Mouse (Mus musculus) gastrocnemius, adult 2 months (tissue): ENCODE results near the gene Magt1. TPM values are rescaled to one million over a fixed set of nuclear protein-coding genes. Genes with fewer than 3 reads are reported as not detected.
"Not testable (repeated sequence)": the region's sequence is repeated elsewhere in the genome, so short reads cannot be mapped to it uniquely, and the experiment has no call there.

Source experiments
- DNase-seq: peaks from one replicate; pipeline ENCODE4 v3.0.0; 2022
- H3K27ac ChIP-seq: fragments of 200-600 bp; 2 replicates; pipeline ENCODE4 v1.8.1; 2022; ENCODE audit warnings: mild to moderate bottlenecking
- H3K4me3 ChIP-seq: fragments of 200-600 bp; 2 replicates; pipeline ENCODE4 v1.8.1; 2022; ENCODE audit warnings: mild to moderate bottlenecking, moderate library complexity
- CTCF ChIP-seq: fragments of 200-600 bp; IDR thresholded peaks from 2 replicates; pipeline ENCODE4 v1.8.1; 2022; ENCODE audit warnings: antibody characterized with exemption, mild to moderate bottlenecking, moderate library complexity
- intact Hi-C: fragments of 180-260 bp; cut with DNase I; formaldehyde crosslinking; loops from one replicate; pipeline ENCODE4 v1.15.1; 2025
- total RNA-seq, 2 experiments: library from RNA; stranded (reverse); gene quantifications; 2 replicates each; pipeline ENCODE4 v1.2.3; 2021

Gene Magt1
- total RNA-seq, 2 experiments from 2014 or later: 29.4 to 33.3 TPM

DNA sequence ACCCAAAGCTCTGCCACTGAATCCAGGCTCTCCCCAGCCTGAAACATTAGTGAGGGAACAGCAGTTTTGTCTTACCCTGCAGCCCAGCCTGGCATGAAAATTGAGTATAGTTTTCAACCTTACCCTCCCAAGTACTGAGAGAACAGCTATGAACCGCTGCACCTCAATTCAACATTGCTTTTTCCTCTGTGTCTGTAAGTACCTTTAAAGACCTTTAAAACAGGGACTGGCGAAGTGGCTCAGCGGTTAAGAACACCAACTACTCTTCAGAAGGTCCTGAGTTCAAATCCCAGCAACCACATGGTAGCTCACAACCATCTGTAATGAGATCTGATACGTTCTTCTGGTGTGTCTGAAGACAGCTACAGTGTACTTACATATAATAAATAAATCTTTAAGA, 5.8 kb upstream of the Magt1 start:
- no peak overlapping the region for H3K27ac ChIP-seq
- H3K4me3 ChIP-seq: peak overlapping the region; percentile 74
- DNase-seq: no peak
- no peak for TF ChIP-seq CTCF
- intact Hi-C loops: no loop called here

- peak overlapping the region; percentile 74 for H3K4me3 ChIP-seq
- DNase-seq: no peak
- H3K27ac ChIP-seq: peak overlapping the region; percentile 93
- TF ChIP-seq CTCF: no peak
- intact Hi-C loops: no loop called here
Measured at GRCm38 (mm10) chrX:106017102-106017501, 5.4 kb upstream of the Magt1 start.

DNA sequence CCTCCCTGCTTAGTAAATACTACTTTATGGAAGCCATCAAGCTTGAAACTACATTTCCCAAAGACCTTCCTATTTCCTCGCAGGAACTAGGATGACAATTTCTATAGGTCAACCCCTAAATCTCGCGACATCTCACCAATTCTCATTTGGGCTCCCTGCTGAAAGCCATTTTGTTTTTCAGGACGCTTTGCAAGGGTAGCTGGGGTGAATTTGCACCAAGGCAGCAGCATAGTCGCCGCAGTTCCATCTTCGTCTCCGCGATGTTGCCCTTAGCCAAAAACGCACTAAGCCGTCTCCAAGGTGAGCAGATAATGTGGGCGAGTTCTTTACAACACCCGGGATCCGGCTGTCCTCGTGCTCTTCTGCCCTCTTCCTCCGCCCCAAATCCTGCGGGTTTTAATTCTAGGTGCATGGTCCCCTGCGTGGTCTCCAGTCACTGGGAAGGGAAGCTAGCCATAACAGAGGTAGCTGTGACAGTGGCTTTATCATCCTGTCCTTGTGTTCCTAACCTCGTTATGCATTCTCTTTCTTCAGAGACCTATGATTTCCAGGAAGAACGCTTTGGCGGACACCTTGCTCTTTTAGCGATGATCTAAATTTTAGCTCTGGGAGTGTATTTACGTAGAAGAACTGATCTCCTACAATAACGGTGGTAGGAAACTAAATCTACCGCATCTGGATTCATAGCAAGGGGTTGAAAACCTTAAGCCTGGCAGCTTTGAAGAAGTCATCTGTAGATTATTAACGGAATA, 4.0 kb upstream of the Magt1 start, which contains the start of gene Cox7b:
Gene Cox7b, plus strand, starts transcription at position 130 of the 752 bp plus-strand sequence.
- intact Hi-C loops: no loop called here

DNA sequence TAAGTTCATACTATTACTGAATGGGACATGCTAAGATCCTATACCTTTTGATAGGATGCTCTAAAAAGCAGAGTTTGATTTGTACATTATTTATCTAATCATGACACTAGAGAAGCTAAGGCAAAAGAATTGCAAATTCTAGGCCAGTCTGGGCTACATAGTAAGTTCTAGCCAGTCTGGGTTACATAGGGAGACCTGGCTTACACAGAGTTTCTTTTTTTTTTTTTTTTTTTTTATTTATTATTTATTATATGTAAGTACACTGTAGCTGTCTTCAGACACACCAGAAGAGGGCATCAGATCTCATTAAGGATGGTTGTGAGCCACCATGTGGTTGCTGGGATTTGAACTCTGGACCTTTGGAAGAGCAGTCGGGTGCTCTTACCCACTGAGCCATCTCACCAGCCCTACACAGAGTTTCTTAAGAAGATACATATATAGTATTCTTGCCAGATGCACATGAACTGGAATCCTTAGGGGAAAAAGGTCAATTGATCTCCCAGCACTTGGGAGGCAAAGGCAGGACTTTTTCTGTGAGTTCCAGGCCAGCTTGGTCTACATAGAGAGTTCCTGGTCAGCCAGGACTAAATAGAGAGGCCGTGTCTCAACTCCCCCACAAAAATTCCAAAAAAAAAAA, 3.2 kb upstream of the Magt1 start:
- Histone ChIP-seq H3K4me3 (peak overlapping the region; percentile 74), H3K27ac (peak overlapping the region; percentile 93)
- intact Hi-C loops: loop anchor here (5.0 kb wide), 1 partner anchor 88 kb away; the partner anchor contains the start of gene Atrx
- DNase-seq: not testable (repeated sequence)

More for the DNA sequence above, 4.0 kb upstream of the Magt1 start, which contains the start of gene Cox7b:
- DNase-seq: peak; percentile 73
- no peak for TF ChIP-seq CTCF
- H3K4me3 ChIP-seq: peak within 1 kb of the TSS; percentile 74
- H3K27ac ChIP-seq: peak within 1 kb of the TSS; percentile 93

- DNase-seq: peak; percentile 42
- intact Hi-C loops: loop anchor here (5.0 kb wide), 1 partner anchor 86 kb away; the partner anchor contains the start of gene Atrx
- Histone ChIP-seq H3K4me3 (no peak overlapping the region), H3K27ac (no peak overlapping the region)
- TF ChIP-seq CTCF: peak; percentile 75
Measured at GRCm38 (mm10) chrX:106013217-106013616, 1.5 kb upstream of the Magt1 start.

- peak overlapping the region; percentile 69 for H3K4me3 ChIP-seq
- intact Hi-C loops: loop anchor here (5.0 kb wide), 1 partner anchor 85 kb away; the partner anchor contains the start of gene Atrx
- peak overlapping the region; percentile 78 for H3K27ac ChIP-seq
- DNase-seq: no peak
- no peak for TF ChIP-seq CTCF
Measured at GRCm38 (mm10) chrX:106012559-106012958, 853 bp upstream of the Magt1 start.

DNA sequence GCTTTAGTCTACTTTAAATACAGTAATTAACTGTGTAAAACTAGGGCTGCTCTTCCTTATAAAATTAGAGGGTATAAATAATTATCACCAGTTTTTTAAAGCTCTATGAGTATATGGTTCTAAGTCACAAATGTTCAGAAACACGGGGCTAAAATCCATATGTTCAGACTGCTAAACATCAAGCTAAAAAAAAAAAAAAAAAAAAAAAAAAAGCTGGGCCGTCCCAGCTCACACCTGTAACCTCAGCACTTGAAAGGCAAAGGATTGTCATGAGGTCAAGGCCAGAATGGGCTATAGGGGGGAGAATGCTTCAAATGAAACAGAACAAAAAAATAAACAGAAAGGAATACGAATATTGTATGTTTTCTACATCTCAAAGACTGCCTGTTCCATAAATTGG, 944 bp downstream of the Magt1 start:
- no peak for DNase-seq
- Histone ChIP-seq H3K27ac (peak overlapping the region; percentile 93), H3K4me3 (peak overlapping the region; percentile 89)
- intact Hi-C loops: loop anchor here (5.0 kb wide), 1 partner anchor 83 kb away; the partner anchor contains the start of gene Atrx
- no peak for TF ChIP-seq CTCF

GRCm38 (mm10) chrX:106001605-106002004, 10.1 kb downstream of the Magt1 start:
- no peak for TF ChIP-seq CTCF
- intact Hi-C loops: no loop called here
- Histone ChIP-seq H3K4me3 (no peak overlapping the region), H3K27ac (no peak overlapping the region)
- no peak for DNase-seq

GRCm38 (mm10) chrX:105957091-105957490, 54.6 kb downstream of the Magt1 start:
- DNase-seq, H3K4me3 ChIP-seq, H3K27ac ChIP-seq, intact Hi-C loops: not testable (repeated sequence)

DNA sequence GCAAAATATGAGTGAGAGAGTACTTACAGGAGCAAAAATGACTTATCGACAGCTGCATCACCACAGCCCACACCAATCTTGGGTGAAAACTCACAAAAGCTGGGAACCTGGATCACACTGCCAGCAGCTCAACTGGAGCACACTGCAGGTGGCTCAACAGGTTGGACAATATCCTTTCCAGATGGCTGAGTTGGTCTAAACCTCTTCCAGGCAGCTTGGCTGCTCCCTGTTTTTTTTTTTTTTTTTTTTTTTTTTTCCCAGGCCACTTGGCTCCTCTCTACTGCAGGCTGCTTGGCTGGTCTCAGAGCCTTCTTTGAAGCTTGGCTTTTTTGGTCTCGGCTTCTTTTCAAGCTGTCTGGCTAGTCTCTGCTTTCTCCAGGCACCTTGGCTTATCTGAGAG, 57.7 kb downstream of the Magt1 start:
- intact Hi-C loops: no loop called here
- no peak for DNase-seq
- Histone ChIP-seq H3K4me3 (no peak overlapping the region), H3K27ac (no peak overlapping the region)
- TF ChIP-seq CTCF: no peak

DNA sequence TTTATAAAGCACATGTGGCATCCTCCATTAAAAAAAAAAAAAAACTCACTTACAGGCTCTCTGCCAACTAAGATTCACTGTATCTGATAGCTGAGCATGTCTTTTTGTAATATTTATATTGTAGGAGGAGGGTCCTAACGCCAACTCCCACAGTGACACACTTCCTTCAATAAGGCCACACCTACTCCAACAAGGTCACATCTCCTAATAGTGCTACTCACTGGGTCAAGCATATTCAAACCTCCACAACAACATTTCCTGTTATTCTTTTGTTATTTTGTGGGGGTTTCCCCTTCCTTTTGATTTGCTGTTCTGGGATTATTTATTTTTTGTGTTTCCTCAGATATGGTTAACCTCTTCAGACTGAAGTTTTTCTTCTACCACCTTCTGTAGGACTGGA, 65.3 kb downstream of the Magt1 start:
- no peak for TF ChIP-seq CTCF
- no peak for DNase-seq
- intact Hi-C loops: no loop called here
- Histone ChIP-seq H3K27ac (no peak overlapping the region), H3K4me3 (no peak overlapping the region)

DNA sequence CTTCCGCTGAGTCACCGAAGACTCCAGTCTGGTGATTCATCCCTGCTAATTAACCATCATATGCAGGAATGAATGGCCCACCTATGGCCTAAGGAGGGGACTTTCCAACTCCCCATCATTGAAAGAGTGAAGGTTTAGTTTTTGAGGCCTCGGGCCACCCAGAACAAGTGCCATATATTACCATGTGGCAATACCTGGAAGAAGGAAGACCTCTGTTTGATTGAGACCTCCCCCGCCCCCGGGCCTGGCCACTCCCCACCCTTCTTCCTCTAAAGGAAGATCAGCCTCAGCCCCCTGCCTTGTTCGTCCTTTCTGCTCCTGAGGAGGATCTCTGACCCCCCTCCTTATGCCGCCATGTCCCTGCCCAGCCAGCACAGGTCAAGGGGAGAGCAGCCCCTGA, 72.5 kb downstream of the Magt1 start:
- no peak overlapping the region for H3K4me3 ChIP-seq
- intact Hi-C loops: no loop called here
- DNase-seq: no peak
- no peak for TF ChIP-seq CTCF
- no peak overlapping the region for H3K27ac ChIP-seq

DNA sequence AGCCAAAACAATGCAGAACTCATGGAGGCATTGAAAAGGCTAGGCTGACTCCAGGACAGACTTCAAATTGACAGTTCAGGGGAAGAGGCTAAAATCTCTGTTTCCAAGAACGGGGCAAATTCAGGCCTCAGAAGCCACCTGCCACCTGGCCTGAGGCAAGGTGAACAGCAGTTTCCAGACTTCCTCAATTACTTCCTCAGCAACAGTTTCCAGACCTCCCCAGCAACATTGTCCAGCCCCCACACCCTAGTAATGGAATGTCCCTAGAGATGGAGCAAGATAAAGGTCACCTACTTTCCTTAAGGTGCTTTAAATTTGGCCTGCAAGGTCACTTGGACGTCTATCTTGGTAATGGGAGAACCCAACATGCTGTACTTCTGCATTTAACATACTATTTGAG, 74.0 kb downstream of the Magt1 start:
- intact Hi-C loops: no loop called here
- TF ChIP-seq CTCF: no peak
- Histone ChIP-seq H3K4me3 (no peak overlapping the region), H3K27ac (no peak overlapping the region)
- no peak for DNase-seq
